Mouse (Mus musculus) C2C12 (cell line): ENCODE measurements at regions not wholly inside any gene's neighbourhood (a gene's known extent, or its start where the extent isn't known, plus 50 kb on each side); places are given as distances from the start of the nearest gene placed in this dataset.

Source experiments
- CTCF ChIP-seq: IDR thresholded peaks from one replicate; pipeline ENCODE4 v1.5.1; 2011; ENCODE audit not compliant: control insufficient read depth, insufficient read depth, insufficient read length
- MYOD1 ChIP-seq: IDR thresholded peaks from one replicate; pipeline ENCODE4 v1.6.1; 2011; ENCODE audit warnings: low read depth; ENCODE audit not compliant: control insufficient read depth, insufficient read length
- USF1 ChIP-seq: IDR thresholded peaks from one replicate; pipeline ENCODE4 v1.6.1; 2011; ENCODE audit warnings: low read depth, mild to moderate bottlenecking, control low read depth, moderate library complexity

DNA sequence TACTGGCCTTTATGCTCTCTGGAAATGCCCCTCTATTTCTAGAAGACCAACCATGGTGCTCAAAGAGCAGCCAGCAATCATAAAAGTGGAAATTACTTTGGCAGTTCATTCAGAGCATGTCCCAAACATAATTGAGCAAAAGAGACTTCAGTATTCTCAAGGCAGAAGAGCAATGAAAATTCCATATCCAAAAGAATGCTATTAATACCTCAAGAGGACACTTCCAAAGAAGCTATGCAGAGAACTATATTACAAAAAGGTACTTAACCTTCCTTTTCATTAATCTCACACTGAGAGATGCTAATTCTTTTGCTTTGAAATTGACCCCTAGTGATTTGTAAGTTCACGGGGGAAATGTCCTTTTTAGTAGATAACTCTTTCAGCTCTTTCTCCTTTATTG is 105.7 kb downstream of the Mrpl39 start:
- no peak for TF ChIP-seq CTCF
- TF ChIP-seq MYOD1 = no peak
- TF ChIP-seq USF1 = no peak
